Mouse (Mus musculus) bone marrow, adult 2 months (tissue): ENCODE measurements around the gene Rbp4.

ENCODE experiments used
- CTCF ChIP-seq: fragments of 200-500 bp; IDR thresholded peaks from 2 replicates; pipeline ENCODE4 v1.5.1; 2011; ENCODE audit warnings: low read length, control low read depth; ENCODE audit not compliant: control insufficient read depth, insufficient read depth
- POLR2A ChIP-seq: fragments of 200-500 bp; IDR thresholded peaks from 2 replicates; pipeline ENCODE4 v1.6.1; 2011; ENCODE audit warnings: low read depth, mild to moderate bottlenecking, control low read depth, low read length, borderline replicate concordance; ENCODE audit not compliant: control insufficient read depth

GRCm38 (mm10) chr19:38096858-38097758, 28.0 kb downstream of the Rbp4 start, which contains the start of gene Ffar4:
- 0 out of 2 replicates have a peak, but pooled peaks have one; percentile 11 for TF ChIP-seq POLR2A
- no peak for TF ChIP-seq CTCF
